Mouse (Mus musculus): ENCODE measurements around the gene Lgals8. TPM values are rescaled to one million over a fixed set of nuclear protein-coding genes. Genes with fewer than 3 reads are reported as not detected.
A peak's percentile ranks its signal among the peaks of the same experiment; 100 is the strongest.
"Not testable (repeated sequence)": the region's sequence is repeated elsewhere in the genome, so short reads cannot be mapped to it uniquely, and the experiment has no call there.

Gene Lgals8
- total RNA-seq (2021), result 10 to 100 TPM; 23.1 to 23.8 TPM
- long read RNA-seq, experiment 1, transcript Lgals8-202 (10 exons, 2,792 nt), result major isoform, 9 of 21 reads
- long read RNA-seq, experiment 1, partial matches to known transcripts, result 2 of 21 reads
- long read RNA-seq, experiment 1, other reads (novel, unspliced or antisense), result 7 of 21 reads
- long read RNA-seq, experiment 2, transcript Lgals8-202 (10 exons, 2,792 nt), result major isoform, 8 of 15 reads
- long read RNA-seq, experiment 2, partial matches to known transcripts, result 1 of 15 reads
- long read RNA-seq, experiment 2, other reads (novel, unspliced or antisense), result 2 of 15 reads

DNA sequence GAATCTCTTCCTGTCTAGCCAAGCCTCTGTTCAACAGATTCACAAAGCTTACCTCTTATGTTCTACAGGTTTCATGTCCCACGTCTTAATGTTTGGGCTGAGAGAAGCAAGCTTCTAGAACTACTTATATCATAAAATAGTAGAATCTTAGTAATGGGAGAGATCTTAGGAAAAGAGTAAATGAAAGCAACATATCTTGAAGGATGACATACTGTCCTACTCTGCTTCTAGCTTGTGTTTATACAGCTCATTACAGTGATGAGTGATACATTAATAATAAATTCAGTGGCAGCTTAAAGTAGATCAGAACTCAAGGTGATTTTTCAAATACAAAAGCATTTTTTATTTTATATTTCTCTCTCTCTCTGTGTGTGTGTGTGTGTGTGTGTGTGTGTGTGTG, at the start of gene Lgals8:
Lgals8 (minus strand) TSS at position 101 of the 400 bp plus-strand sequence.
- DNase-seq (ENCODE audit: low spot score in 2 of 2), result no peak
- intact Hi-C loops (cut with DNase I), result no loop called here

- intact Hi-C loops (cut with DNase I), result no loop called here
- no peak for DNase-seq (ENCODE audit: low spot score in 2 of 2)
These were observed 46.6 kb upstream of the Lgals8 start for GRCm38 (mm10) chr13:12511189-12511965.

DNA sequence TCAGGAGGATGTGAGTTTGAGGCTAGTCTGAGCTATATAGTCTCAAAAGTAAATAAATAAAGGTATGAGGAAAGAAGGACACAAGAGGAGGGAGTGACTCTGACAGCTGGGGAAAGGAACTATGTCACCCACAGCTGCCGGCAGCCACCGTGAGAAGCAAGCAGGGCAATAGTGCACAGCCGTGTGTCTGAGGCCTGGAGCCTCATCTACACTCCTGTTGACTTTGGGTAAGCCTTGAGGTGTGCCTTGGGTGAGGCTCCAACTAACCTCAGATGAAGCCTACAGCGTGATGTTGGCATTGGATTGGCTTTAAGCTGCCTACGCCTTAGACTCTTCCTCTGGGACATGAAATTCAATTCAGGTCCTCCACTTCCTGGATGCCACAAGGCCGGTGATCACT, 45.3 kb upstream of the Lgals8 start:
- DNase-seq (ENCODE audit: low spot score in 2 of 2), result no peak
- intact Hi-C loops (cut with DNase I), result no loop called here

DNA sequence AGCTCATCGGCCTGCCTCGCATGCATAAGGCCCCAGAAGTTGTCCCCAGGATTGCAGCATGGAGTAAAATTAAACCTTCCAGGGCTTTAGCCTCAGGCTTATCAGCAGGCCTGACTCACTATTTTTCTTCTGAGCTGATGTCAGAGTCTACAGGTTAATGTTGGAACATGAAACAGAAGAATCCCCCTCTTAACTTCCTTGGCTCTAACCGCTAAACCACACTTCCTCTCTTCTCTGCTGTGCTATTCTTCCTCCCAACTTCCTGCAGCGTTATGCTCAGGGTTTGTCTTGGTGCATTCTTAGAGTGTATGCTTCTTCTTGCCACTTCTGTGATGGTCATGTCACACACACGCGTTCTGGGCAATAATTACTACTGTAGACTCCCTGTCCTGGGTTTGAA, 42.7 kb upstream of the Lgals8 start:
- DNase-seq (ENCODE audit: low spot score in 2 of 2), result no peak

GRCm38 (mm10) chr13:12505359-12505758, 40.6 kb upstream of the Lgals8 start:
- intact Hi-C loops (cut with DNase I), result no loop called here
- no peak for DNase-seq (ENCODE audit: low spot score in 2 of 2)

More for the DNA sequence above, 42.7 kb upstream of the Lgals8 start:
- intact Hi-C loops (cut with DNase I), result no loop called here

GRCm38 (mm10) chr13:12503238-12503751, 38.6 kb upstream of the Lgals8 start:
- intact Hi-C loops (cut with DNase I), result no loop called here

DNA sequence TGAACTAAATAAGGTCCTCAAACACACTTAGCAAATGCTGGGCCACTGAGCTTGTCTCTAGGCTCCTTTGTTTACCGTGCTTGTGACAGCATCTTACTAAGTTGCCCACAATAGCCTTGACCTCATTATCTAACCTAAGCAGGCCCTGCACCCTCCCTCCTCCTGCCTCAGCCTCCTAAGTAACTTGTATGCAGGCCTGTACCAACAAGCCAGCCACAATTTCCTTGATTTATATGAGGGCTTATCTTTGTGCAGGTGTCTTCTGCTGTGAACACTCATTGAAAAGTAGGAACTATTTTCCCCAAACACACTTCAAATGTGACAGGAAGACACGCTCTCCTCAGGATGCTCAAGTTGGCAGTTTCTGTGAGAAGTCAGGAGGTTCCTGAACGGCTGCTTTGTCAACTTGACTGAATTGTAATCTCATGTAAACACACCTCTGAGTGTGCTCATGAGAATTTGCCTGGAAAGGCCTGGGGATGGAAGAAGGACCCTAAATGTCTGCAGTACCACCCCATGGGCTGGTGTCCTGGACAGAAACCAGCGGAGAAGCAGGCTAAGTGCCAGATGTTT, 38.0 kb upstream of the Lgals8 start:
- intact Hi-C loops (cut with DNase I), result no loop called here
- no peak for DNase-seq (ENCODE audit: low spot score in 2 of 2)

More at GRCm38 (mm10) chr13:12503238-12503751, 38.6 kb upstream of the Lgals8 start:
- DNase-seq (ENCODE audit: low spot score in 2 of 2), result no peak

DNA sequence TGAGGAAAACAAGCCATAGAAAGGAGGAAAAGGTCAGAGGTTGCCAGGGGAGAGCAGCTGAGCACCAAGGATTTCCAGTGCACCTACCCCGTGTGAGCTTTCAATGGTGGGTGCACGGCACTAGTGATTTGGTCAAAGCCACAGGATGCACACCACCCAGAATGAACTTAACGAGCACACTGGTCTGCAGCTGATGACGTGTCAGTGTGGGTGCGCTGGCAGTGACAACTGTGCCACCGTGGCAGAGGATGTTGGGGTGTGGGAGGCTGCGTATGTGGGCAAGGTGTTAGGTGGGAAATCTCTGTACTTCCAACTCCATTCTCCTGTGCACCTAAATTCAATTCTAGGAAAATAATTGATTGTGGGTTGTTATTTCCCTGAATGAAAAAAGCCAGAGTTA, 34.4 kb upstream of the Lgals8 start:
- intact Hi-C loops (cut with DNase I), result no loop called here
- no peak for DNase-seq (ENCODE audit: low spot score in 2 of 2)

- DNase-seq (ENCODE audit: low spot score in 2 of 2), result no peak
- intact Hi-C loops (cut with DNase I), result no loop called here
These were observed 33.1 kb upstream of the Lgals8 start for GRCm38 (mm10) chr13:12497809-12498208.

DNA sequence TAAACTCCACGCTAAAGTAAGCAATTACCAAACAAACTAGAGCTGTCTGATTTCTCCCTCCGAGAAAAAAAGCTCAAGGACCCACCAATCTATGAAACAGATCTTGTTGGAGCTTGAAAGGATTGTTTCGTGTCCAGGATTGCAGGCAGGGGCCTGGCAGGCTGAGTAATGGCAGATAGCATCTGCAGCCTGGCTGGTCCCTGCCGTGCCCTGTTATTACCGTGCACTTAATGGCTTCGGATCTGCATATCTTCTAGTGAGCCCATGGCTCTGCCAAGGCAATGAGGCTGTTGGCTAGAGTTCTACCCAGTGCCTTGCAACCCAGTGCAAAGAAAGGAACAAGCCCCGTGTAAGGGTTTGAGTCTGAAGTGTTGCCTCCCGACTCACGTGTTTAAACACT, 30.0 kb upstream of the Lgals8 start:
- intact Hi-C loops (cut with DNase I), result no loop called here
- no peak for DNase-seq (ENCODE audit: low spot score in 2 of 2)

DNA sequence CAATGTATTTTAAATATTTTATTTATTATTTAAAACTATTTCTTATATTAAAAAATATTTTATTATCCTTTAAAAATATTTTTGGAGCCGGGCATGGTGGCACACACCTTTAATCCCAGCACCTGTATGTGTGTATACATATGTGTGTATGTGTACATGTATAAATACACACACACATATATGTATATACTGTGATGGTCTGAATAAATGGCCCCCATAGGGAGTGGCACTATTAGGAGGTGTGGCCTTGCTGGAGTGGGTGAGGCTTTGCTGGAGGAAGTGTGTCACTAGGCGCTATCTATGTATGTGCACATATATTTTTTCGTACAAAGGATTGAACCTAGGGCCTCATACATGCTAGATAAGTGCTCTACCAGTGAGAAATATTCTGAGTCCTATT, 27.8 kb upstream of the Lgals8 start:
- no peak for DNase-seq (ENCODE audit: low spot score in 2 of 2)
- intact Hi-C loops (cut with DNase I), result no loop called here

DNA sequence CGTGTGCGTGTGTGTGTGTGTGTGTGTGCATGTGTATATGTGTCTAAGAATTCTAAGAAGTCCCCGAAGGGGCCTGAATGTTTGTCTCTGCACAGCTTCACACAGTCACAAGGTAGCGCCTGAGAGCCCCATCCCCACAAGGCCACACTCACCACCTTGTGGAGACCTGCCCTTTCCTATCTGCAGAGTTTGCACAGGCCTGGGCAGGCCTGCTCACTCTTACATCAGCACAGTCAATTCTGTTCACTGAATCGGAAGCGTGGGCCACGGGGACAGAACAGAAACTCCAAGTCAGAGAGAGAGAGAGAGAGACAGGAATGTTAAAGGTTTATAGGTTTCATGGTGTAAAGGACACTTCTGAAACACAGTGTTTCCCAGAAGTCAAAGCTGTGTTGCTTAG, 20.9 kb upstream of the Lgals8 start:
- intact Hi-C loops (cut with DNase I), result no loop called here
- DNase-seq (ENCODE audit: low spot score in 2 of 2), result no peak

DNA sequence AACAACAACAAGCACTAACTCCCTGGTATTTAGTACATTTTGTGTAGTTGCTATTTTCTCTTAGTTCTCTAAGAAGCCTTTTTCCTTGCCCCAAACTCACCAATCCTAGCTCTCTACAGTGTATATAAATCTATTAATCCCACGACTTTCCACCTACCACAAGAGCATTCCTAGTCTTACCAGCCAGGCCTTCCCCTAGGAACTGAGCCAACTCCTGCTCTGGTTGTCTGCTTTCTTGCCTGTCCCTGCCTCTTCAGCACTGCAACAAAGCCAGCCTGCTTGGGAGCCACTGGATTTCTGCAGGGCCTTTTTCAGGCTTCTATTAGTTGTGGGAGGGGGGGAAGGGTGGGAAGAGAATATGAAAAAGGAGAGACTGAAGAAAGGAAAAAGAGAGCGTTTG, 20.5 kb upstream of the Lgals8 start:
- intact Hi-C loops (cut with DNase I), result no loop called here
- DNase-seq (ENCODE audit: low spot score in 2 of 2), result no peak

GRCm38 (mm10) chr13:12479802-12480201, 15.1 kb upstream of the Lgals8 start:
- intact Hi-C loops (cut with DNase I), result no loop called here
- DNase-seq (ENCODE audit: low spot score in 2 of 2), result no peak

DNA sequence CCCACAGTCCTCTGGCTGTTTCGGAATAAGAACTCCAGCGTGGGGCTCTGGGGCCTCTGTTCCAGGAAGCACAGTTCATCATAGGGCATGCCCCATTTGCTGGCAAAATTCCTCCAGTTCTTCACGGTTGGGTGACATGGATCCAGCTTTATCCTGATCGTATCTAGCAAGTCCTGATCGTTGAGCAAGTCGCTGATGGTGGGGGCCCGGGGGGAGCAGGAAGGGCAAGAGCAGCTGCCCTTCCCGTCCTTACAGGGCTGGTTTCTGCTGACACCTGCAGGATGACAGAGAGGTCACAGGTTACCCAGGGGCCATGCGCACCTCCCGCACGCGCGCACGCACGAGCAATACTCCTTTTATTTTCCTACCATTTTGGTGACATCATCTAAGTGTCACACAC, 13.6 kb upstream of the Lgals8 start:
- DNase-seq (ENCODE audit: low spot score in 2 of 2), result no peak
- intact Hi-C loops (cut with DNase I), result no loop called here

DNA sequence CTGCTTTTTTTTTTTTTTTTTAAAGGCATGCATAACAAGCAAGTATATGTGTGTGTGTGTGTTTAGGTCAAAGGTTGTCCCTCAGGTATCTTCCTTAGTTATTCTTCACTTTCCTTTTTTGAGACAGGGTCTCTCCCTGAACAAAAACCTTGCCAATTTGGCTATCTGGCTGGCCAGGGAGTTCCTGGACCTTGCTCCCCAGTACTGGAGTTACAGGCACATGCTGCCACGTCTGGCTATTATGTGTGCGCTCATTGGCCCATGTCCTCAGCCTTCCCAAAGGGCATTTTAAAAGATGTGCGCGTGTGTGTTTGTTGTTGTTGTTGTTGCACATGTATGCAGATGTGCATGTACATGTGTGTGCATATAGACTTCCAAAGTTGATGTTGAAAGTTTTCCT, 12.1 kb upstream of the Lgals8 start:
- intact Hi-C loops (cut with DNase I), result no loop called here
- DNase-seq (ENCODE audit: low spot score in 2 of 2), result no peak

GRCm38 (mm10) chr13:12475239-12475638, 10.5 kb upstream of the Lgals8 start:
- DNase-seq (ENCODE audit: low spot score in 2 of 2), result no peak
- intact Hi-C loops (cut with DNase I), result no loop called here

- intact Hi-C loops (cut with DNase I), result loop anchor here (5.0 kb wide), 2 partner anchors 208 to 938 kb away; no protein-coding TSS in a partner anchor
- DNase-seq (ENCODE audit: low spot score in 2 of 2), result peak; percentile 56 to 83
These were observed 9.1 kb upstream of the Lgals8 start for GRCm38 (mm10) chr13:12473724-12474378.

DNA sequence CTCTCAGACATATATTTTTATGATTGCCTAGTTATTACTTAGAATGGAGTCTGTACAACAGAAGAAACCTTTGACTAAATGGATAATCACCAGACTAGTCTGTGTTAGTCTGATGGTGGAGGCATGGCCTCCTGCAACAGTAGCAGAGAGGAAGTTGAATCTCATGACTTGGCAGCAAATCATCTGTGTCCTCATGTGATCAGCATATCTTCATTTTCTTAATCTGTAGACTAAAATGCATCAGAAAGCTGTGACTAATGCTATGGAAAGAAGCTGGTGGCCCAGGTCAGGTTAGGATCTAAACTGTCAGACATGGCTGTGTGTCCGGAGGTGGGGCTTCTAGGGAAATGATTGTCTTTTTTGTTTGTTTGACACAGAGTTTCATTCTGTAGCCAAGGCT, 3.7 kb upstream of the Lgals8 start:
- DNase-seq (ENCODE audit: low spot score in 2 of 2), result no peak

GRCm38 (mm10) chr13:12464159-12464558, 585 bp downstream of the Lgals8 start:
- DNase-seq (ENCODE audit: low spot score in 2 of 2); intact Hi-C loops (cut with DNase I): not testable (repeated sequence)

More for the DNA sequence above, 3.7 kb upstream of the Lgals8 start:
- intact Hi-C loops (cut with DNase I), result no loop called here
